Mouse (Mus musculus) thymus, adult 2 months (tissue): ENCODE data around the gene Omp. TPM values are rescaled to one million over a fixed set of nuclear protein-coding genes. Genes with fewer than 3 reads are reported as not detected.

Experiments used
- DNase-seq: peaks from one replicate; pipeline ENCODE4 v3.0.0; 2021
- H3K27ac ChIP-seq: fragments of 200-500 bp; 2 replicates; pipeline ENCODE4 v1.5.1; 2012; ENCODE audit warnings: low read length, control low read depth; ENCODE audit not compliant: control insufficient read depth, insufficient read depth
- H3K27me3 ChIP-seq: fragments of 200-500 bp; 2 replicates; pipeline ENCODE4 v1.6.1; 2012; ENCODE audit warnings: mild to moderate bottlenecking, low read length, moderate library complexity, mixed read lengths; ENCODE audit not compliant: control insufficient read depth, insufficient read depth
- H3K36me3 ChIP-seq: fragments of 200-500 bp; 2 replicates; pipeline ENCODE4 v1.6.1; 2012; ENCODE audit warnings: mild to moderate bottlenecking, low read length, moderate library complexity; ENCODE audit not compliant: control insufficient read depth, insufficient read depth
- H3K4me1 ChIP-seq: fragments of 200-500 bp; replicated peaks from 2 replicates; pipeline ENCODE4 v1.6.1; 2012; ENCODE audit warnings: low read length; ENCODE audit not compliant: control insufficient read depth, insufficient read depth
- H3K4me3 ChIP-seq: fragments of 200-500 bp; 2 replicates; pipeline ENCODE4 v1.5.1; 2012; ENCODE audit warnings: mild to moderate bottlenecking, low read length, control low read depth, moderate library complexity; ENCODE audit not compliant: control insufficient read depth, insufficient read depth
- CTCF ChIP-seq: fragments of 200-500 bp; IDR thresholded peaks from 2 replicates; pipeline ENCODE4 v1.5.1; 2012; ENCODE audit warnings: mild to moderate bottlenecking, control low read depth, low read length, moderate library complexity, borderline replicate concordance; ENCODE audit not compliant: control insufficient read depth, poor library complexity, insufficient read depth; ENCODE audit errors: extremely low read depth
- POLR2A ChIP-seq: fragments of 200-500 bp; IDR thresholded peaks from 2 replicates; pipeline ENCODE4 v1.6.1; 2012; ENCODE audit warnings: mild to moderate bottlenecking, low read length, control low read depth, moderate library complexity; ENCODE audit not compliant: control insufficient read depth, poor library complexity, insufficient read depth; ENCODE audit errors: extremely low read depth
- WGBS: fragments of 180-500 bp; shearing (Covaris S2); methylation state at CpG from one replicate; pipeline ENCODE4 v1.1.7; 2018; 5-methylcytosine and 5-hydroxymethylcytosine counted together
- polyA plus RNA-seq: library from polyadenylated mRNA; depleted of rRNA; stranded (reverse); fragments of >200 nt; gene quantifications from 2 replicates; pipeline ENCODE4 v1.2.3, GENCODE M21; 2012; rRNA removed

Gene Omp
- polyA plus RNA-seq = 1.8 TPM in 2 replicates

GRCm38 (mm10) chr7:98145402-98145801 is at the start of gene Omp:
TSS of gene Omp (minus strand) at chr7:98145502.
- DNase-seq = no peak
- Histone ChIP-seq H3K4me1 (no peaks in the 10 kb centered on the region), H3K27ac (no peak within 1 kb of the TSS), H3K27me3 (no peaks in the 10 kb centered on the region), H3K4me3 (no peak within 1 kb of the TSS), H3K36me3 (no peaks in the 10 kb centered on the region)
- TF ChIP-seq POLR2A (no peak), CTCF (no peak)
- 98% methylated on average over 5 of the region's 5 CpGs for WGBS

GRCm38 (mm10) chr7:98194026-98194792 is 48.9 kb upstream of the Omp start:
- TF ChIP-seq POLR2A = no peak
- no peak for TF ChIP-seq CTCF
- WGBS = under 1% methylated on average over 61 of the region's 61 CpGs

GRCm38 (mm10) chr7:98193515-98194025 is 48.3 kb upstream of the Omp start:
- H3K4me3 ChIP-seq = peak overlapping the region; percentile 28
- H3K27ac ChIP-seq = no peak overlapping the region
- TF ChIP-seq POLR2A = no peak
- TF ChIP-seq CTCF = peak; percentile 56; the same call in 1 of the 2 replicates
- H3K27me3 ChIP-seq = peaks cover 2% of the 10 kb centered on the region; the same call in 1 of the 2 replicates
- 1% methylated on average over 36 of the region's 36 CpGs for WGBS
- DNase-seq = peak; percentile 49
- no peaks in the 10 kb centered on the region for H3K36me3 ChIP-seq
- peaks cover 16% of the 10 kb centered on the region for H3K4me1 ChIP-seq

More at GRCm38 (mm10) chr7:98194026-98194792, 48.9 kb upstream of the Omp start:
- Histone ChIP-seq H3K4me1 (peaks cover 16% of the 10 kb centered on the region), H3K27me3 (peaks cover 2% of the 10 kb centered on the region; the same call in 1 of the 2 replicates), H3K4me3 (peak overlapping the region; percentile 28), H3K27ac (no peak overlapping the region), H3K36me3 (no peaks in the 10 kb centered on the region)
- DNase-seq = peak; percentile 55

- peak; percentile 12 for DNase-seq
- TF ChIP-seq POLR2A (no peak), CTCF (0 out of 2 replicates have a peak, but pooled peaks have one; percentile 35)
- Histone ChIP-seq H3K4me1 (peaks cover 20% of the 10 kb centered on the region), H3K27ac (no peak overlapping the region), H3K27me3 (peaks cover 2% of the 10 kb centered on the region; the same call in 1 of the 2 replicates), H3K36me3 (no peaks in the 10 kb centered on the region), H3K4me3 (no peak overlapping the region)
- WGBS = 84% methylated on average over 17 of the region's 17 CpGs
These were observed 46.4 kb upstream of the Omp start for GRCm38 (mm10) chr7:98191571-98192250.

- WGBS = 96% methylated on average over 1 of the region's 1 CpGs
- Histone ChIP-seq H3K27me3 (peaks cover 2% of the 10 kb centered on the region; the same call in 1 of the 2 replicates), H3K27ac (no peak overlapping the region), H3K36me3 (no peaks in the 10 kb centered on the region), H3K4me1 (peaks cover 23% of the 10 kb centered on the region), H3K4me3 (no peak overlapping the region)
- no peak for DNase-seq
- TF ChIP-seq POLR2A (no peak), CTCF (no peak)
These were observed 45.3 kb upstream of the Omp start for GRCm38 (mm10) chr7:98190578-98190977.

- Histone ChIP-seq H3K4me1 (peaks cover 27% of the 10 kb centered on the region), H3K27me3 (peaks cover 2% of the 10 kb centered on the region; the same call in 1 of the 2 replicates), H3K4me3 (no peak overlapping the region), H3K27ac (no peak overlapping the region), H3K36me3 (no peaks in the 10 kb centered on the region)
- no peak for DNase-seq
- TF ChIP-seq CTCF (no peak), POLR2A (no peak)
- WGBS = 74% methylated on average over 3 of the region's 3 CpGs
These were observed 44.4 kb upstream of the Omp start for GRCm38 (mm10) chr7:98189745-98190144.
